Mouse (Mus musculus) heart, postnatal 4 days (tissue): Measurements from ENCODE around the gene Atcay. TPM values are rescaled to one million over a fixed set of nuclear protein-coding genes. Genes with fewer than 3 reads are reported as not detected.
A peak's percentile ranks its signal among the peaks of the same experiment; 100 is the strongest.
"Not testable (repeated sequence)": the region's sequence is repeated elsewhere in the genome, so short reads cannot be mapped to it uniquely, and the experiment has no call there.

Source experiments
- DNase-seq: peaks from one replicate; pipeline ENCODE4 v3.0.0; 2021
- total RNA-seq, 2 experiments: library from RNA; stranded (reverse); gene quantifications; 2 replicates each; pipeline ENCODE4 v1.2.3; 2021

Atcay gene
- total RNA-seq, 2 experiments from 2014 or later = 0.23 to 0.24 TPM

GRCm38 (mm10) chr10:81200141-81200540 is 30.5 kb downstream of the Atcay start:
- peak; percentile 39 for DNase-seq

- DNase-seq = no peak
Observed at GRCm38 (mm10) chr10:81198990-81199389, 31.6 kb downstream of the Atcay start.

- DNase-seq = peak; percentile 79
Observed at GRCm38 (mm10) chr10:81198230-81198629, 32.4 kb downstream of the Atcay start.

DNA sequence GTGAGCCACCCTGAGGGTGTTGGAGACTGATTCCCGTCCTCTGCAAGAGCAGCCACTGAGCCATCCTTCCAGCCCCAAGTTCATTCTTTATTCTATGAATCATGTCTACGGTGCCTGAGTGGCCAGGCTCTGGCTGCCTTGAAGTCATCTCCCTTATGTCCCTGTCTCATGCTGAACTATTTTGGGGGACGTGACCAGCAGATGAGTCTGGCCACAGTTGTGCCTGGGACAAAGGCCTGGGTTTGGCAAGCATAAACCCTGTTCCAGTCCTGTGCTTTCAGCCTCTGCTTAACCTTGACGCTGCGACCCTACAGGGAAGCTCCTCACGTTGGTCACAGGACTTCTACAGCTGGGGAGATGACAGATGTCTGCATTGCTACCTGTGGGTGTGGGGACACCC is 33.3 kb downstream of the Atcay start:
- peak; percentile 64 for DNase-seq

DNA sequence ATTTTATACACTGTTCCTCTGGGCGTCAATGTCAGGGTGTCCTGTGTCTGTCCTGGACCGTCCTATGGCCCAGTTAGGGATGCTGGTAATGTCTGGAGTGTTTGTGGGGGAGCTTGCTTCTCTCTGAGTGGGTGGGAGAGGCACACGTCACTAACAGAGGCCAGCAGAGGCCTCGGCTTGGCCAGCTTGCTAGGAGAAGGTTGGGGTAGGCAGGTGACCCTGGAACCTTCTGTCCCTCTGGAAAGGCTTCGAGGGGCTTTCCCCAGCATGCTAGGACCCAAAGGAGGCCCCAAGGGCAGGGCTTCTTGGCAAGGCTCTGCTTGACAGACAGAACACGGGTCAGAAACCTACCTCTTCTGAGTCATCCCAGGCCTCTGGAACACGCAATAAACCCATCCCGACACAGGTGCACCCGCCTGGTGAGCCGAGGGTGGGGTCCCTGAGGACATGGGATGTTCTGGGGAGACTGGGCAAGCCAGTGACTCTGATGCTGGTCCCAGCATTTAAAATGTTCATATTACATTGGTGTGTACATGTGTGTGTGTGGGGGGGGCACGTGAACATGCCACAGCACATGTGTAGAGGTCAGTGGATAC is 34.1 kb downstream of the Atcay start:
- DNase-seq = peak; percentile 67

GRCm38 (mm10) chr10:81195300-81195699 is 35.3 kb downstream of the Atcay start:
- DNase-seq = peak; percentile 59

DNA sequence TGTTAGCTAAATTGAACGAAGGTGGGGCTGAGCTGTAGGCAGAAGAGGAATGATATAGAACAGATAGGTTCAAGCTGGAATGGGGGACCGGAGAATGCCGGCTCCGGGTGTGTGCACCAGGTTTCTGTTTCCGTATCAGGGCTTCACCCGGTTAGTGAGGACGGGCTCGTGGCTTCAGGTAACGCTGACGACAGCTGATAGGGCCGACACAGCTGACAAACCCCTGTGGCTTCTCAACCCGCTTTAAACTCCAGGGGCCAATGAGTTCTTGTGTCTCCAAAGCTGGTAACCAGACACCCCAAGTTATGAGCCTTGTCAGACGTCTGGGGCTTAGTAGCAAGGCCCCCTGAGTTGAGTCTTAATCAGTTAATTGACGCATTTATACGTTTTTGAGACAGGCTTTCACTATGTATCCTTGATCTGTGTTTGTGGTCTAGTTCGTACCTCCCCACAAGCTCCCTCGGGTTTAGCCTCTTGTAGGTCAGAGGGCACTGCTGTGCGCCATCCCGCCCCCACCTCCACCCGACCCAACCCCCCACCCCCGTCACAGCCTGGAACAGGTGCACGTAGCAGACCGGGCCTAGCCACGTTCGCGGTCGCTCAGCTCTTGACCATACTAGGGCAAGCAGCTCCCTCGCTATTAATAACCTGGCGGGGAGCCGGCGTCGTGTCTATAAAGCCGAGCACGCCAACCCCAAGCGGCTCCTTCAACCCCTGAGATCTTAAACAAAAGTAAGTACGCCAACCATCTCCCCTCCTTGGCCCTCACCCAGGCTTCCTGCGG is 36.5 kb downstream of the Atcay start:
- peak; percentile 88 for DNase-seq

- peak; percentile 63 for DNase-seq
Observed at GRCm38 (mm10) chr10:81192968-81193501, 37.6 kb downstream of the Atcay start.

GRCm38 (mm10) chr10:81192270-81192967 is 38.2 kb downstream of the Atcay start:
- peak; percentile 86 for DNase-seq

DNA sequence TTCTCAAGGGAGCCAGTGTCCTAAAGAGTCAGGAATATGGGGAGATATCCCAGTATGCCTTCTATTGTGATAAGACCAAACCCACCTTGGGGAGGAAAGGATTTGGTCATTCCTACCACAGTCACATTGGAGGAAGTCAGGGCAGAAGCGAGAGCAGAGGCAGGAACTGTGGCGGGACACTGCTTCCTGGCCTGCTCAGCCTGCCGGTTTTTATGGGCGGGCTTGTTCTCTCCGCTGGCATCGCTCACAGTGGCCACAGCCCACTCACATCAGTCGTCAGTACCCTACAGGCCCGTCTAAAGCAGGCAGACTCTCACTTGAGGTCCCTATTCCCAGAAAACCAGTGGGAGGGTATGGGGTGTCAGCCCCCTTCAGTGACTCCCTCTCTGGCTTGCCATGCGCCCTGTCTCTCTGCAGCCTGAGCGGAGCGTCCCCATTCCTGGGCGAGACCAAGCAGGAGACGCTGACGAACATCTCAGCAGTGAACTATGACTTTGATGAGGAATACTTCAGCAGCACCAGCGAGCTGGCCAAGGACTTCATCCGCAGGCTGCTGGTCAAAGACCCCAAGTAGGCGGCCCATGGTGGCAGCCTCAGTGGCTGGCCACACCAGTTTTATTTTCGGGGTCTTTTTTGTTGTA is 39.2 kb downstream of the Atcay start:
- DNase-seq = peak; percentile 43

- DNase-seq = no peak
Observed at GRCm38 (mm10) chr10:81190912-81191321, 39.7 kb downstream of the Atcay start.

DNA sequence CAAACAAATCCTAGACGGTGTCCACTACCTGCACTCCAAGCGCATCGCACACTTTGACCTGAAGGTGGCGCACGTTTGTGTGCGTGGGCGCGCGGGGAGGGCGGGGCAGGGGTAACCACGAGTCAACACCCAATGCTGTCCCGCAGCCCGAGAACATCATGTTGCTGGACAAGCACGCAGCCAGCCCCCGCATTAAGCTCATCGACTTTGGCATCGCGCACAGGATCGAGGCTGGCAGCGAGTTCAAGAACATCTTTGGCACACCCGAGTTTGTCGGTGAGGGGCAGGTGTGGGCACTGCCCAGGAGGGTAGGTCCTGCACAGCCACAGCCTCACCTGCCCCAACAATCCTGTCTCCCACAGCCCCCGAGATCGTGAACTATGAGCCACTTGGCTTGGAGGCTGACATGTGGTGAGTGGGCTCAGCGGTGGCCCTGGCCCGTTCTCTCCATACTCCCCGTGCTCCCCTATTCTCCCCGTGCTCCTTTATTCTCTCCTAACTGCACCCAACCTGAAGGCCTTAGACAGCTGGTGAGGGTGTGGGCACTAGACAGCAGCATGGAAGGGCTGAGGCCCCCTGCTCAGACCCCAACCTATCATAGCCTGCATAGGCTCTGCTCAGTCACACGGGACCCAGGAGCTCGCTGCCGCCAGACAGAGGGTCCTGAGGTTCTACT is 40.3 kb downstream of the Atcay start:
- peak; percentile 62 for DNase-seq

DNA sequence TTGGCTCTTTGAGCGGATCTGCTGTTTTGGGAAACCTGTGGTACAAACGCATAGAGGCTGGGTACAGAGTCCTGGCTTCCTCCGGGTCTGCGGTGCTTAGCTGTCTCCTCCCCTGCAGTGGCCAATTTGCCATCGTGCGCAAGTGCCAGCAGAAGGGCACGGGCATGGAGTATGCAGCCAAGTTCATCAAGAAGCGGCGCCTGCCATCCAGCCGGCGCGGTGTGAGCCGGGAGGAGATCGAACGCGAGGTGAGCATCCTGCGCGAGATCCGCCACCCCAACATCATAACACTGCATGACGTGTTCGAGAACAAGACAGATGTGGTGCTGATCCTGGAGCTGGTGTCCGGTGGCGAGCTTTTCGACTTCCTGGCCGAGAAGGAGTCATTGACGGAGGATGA is 40.8 kb downstream of the Atcay start:
- DNase-seq = no peak

DNA sequence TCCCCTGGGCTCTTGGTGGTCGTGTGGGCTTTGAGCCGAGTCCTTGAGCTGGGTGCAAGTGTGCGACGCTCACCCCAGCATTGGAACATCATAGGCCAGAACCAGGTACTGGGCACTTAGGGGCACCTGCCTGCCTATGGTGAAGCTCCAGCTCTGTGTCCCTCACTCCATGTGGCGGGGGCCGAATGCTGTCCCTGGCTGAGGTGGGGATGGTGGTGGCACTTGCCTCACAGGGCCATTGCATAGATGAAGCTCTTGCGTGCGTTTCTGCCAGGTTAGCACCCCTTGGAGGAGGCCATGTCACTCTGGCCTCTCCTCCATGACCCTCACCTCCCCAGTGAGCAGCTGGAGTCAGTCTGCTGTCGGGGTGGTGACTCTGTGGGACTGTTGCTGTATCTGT is 43.5 kb downstream of the Atcay start:
- DNase-seq = no peak

DNA sequence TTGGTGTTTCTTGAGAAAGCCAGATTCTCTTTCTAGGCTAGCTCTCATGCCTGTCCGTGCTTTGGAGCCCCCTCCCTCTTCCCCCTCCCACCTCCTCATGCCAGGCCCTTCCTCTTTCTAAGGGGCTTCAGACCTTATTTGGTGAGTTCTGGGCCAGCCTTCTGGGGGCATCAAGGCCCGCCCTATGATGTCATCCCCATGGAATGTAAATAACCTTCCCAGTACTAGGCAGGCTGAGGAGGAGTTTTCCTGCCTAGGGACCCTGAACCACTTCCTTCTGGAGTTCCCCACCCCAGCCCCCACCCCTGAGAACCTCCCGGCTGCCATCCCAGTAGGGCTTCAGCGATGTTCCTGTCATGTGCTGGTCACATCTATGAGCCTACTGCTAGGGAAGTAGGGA is 45.9 kb downstream of the Atcay start:
- no peak for DNase-seq

GRCm38 (mm10) chr10:81183805-81184204 is 46.8 kb downstream of the Atcay start, which contains the start of gene 4930442H23Rik:
TSS of gene 4930442H23Rik (minus strand) at chr10:81183849.
- DNase-seq = no peak

- peak; percentile 96 for DNase-seq
Observed at GRCm38 (mm10) chr10:81182336-81183333, 48.0 kb downstream of the Atcay start, which contains the start of gene Dapk3. TSS of gene Dapk3 (plus strand) at chr10:81183005.

DNA sequence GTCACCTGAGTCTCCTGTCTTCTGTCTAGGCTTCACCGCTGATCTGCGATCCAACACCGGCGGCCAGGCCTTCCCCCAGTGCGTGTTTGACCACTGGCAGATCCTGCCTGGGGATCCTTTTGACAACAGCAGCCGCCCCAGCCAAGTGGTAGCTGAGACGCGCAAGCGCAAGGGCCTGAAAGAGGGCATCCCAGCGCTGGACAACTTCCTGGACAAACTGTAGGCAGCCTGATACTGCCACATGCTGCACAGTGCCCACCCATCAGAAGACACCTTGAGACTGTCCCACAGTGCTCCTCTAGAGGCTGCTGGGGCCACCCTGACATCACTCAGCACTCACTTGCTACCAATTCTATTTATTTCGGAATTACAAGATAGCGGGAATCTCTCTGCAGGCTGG is 48.8 kb downstream of the Atcay start:
- not testable (repeated sequence) for DNase-seq

DNA sequence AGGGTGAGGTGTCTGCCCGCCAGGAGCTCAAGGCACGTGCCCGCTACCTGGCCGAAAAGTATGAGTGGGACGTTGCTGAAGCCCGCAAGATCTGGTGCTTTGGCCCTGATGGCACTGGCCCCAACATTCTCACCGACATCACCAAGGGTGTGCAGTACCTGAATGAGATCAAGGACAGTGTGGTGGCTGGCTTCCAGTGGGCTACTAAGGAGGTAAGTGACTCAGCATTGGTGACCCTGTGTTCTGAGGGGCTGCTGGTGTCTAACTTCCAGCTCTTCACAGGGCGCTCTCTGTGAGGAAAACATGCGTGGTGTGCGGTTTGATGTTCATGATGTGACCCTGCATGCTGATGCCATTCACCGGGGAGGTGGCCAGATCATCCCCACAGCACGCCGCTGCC is 49.7 kb downstream of the Atcay start:
- no peak for DNase-seq
